Mouse (Mus musculus): ENCODE measurements at regions not wholly inside any gene's neighbourhood (a gene's known extent, or its start where the extent isn't known, plus 50 kb on each side); places are given as distances from the start of the nearest gene placed in this dataset.

DNA sequence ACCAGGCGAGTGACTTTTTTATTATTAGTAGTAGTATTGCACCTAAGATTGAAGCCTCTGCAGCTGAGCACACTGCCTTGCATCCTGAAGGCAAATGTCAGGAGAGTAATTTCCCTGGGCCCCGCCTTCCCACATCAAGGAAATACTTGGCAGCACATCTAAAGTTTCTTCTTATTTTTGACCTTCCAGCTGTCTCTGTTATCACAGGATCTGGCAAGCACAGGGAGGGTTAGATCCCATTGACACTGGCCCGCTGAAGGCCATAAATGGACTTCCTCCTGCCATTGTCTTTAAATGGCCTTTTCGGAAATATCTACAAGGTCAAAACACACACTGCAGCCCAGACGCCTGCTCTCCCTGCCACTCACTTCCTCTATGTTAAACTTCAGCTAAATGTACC is 238.6 kb upstream of the A1bg start:
- no peak for ATAC-seq (ENCODE audit: insufficient number of reproducible peaks, insufficient read depth, low FRiP score, low TSS enrichment)
- no peaks in the 10 kb centered on the region for H3K36me3 ChIP-seq
- H3K4me2 ChIP-seq (replicated peaks), result no peak overlapping the region
- 62% methylated on average over 5 of the region's 5 CpGs for WGBS
- no peak overlapping the region for H3K9ac ChIP-seq
- H3K27ac ChIP-seq, result no peak overlapping the region
- H3K4me1 ChIP-seq, result 0 out of 2 replicates have a peak, but pooled peaks cover 5% of the 10 kb centered on the region
- H3K9me3 ChIP-seq, result no peaks in the 10 kb centered on the region
- H3K27me3 ChIP-seq, result no peaks in the 10 kb centered on the region
- H3K4me3 ChIP-seq, result no peak overlapping the region

DNA sequence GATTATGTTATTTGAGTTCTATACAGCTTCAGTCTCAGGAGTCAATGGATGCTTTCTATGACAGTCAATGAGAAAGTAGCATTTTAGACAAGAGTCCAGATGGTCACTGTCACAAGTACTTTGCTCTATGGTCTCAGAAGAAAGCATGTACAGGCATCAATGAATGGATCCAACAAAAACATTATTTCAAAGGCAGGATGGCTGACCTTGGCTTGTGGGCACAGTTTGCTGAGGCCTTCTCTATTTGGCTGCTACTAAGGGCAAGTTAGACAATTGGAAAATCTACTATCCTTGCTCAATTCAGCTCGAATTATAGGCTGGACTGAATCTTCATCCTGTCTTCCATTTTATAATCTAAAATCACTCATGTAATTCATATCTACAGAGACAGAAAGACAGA is 237.9 kb upstream of the A1bg start:
- Histone ChIP-seq H3K4me2 (replicated peaks) (no peak overlapping the region), H3K9me3 (no peaks in the 10 kb centered on the region), H3K36me3 (no peaks in the 10 kb centered on the region), H3K9ac (no peak overlapping the region), H3K27me3 (no peaks in the 10 kb centered on the region), H3K4me3 (no peak overlapping the region), H3K27ac (no peak overlapping the region), H3K4me1 (0 out of 2 replicates have a peak, but pooled peaks cover 5% of the 10 kb centered on the region)
- no peak for ATAC-seq (ENCODE audit: insufficient number of reproducible peaks, insufficient read depth, low FRiP score, low TSS enrichment)
- 82% methylated on average over 1 of the region's 1 CpGs for WGBS

DNA sequence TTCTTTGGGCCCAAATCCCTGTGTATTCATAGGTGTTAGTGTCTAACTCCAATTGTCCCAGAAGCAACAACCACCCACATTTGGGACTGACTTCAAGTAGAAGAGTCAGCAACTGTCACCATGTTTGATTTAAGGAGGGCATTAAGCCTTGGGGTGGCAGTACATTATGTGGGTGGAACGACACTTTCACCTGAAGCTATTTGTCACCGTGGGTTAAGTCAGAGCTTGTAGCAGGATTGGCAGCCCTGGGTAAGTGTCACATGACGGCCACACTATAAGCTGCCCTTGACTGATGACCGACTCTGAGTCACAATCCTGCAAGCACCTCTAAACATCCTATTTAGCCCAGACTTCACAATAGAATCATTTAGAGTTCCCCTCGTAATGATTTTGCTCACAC is 236.7 kb upstream of the A1bg start:
- ATAC-seq (ENCODE audit: insufficient number of reproducible peaks, insufficient read depth, low FRiP score, low TSS enrichment), result no peak
- H3K9ac ChIP-seq, result no peak overlapping the region
- 0 out of 2 replicates have a peak, but pooled peaks cover 5% of the 10 kb centered on the region for H3K4me1 ChIP-seq
- H3K4me2 ChIP-seq (replicated peaks), result no peak overlapping the region
- no peak overlapping the region for H3K27ac ChIP-seq
- 86% methylated on average over 5 of the region's 5 CpGs for WGBS
- H3K36me3 ChIP-seq, result no peaks in the 10 kb centered on the region
- no peaks in the 10 kb centered on the region for H3K27me3 ChIP-seq
- no peak overlapping the region for H3K4me3 ChIP-seq
- H3K9me3 ChIP-seq, result no peaks in the 10 kb centered on the region

DNA sequence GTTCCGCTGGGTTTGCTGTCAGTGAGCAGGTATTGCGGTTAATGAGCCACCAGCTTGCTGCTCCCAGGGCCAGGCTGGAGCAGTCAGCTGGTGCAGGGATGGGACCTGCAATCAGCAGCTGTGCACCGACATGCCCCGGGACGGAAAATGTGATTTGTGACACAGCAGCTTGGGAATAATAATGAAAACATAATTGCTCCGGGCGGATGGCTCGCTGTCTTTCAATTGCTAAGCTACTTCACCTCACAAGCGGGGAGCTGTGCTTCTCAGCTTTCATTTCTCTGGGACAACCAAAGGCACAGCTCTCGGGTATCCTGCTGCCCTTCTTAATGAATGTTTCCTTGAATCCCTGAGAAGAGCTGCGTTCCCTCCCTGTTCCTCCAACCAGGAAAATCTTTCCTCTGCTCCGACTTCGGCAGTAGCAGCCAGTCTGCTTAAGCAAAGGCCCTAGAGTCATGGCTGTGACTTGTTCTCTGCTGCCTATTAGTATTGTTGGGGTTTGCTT is 235.3 kb upstream of the A1bg start:
- Histone ChIP-seq H3K27me3 (no peaks in the 10 kb centered on the region), H3K9ac (peak overlapping the region; percentile 51), H3K9me3 (no peaks in the 10 kb centered on the region), H3K4me1 (0 out of 2 replicates have a peak, but pooled peaks cover 5% of the 10 kb centered on the region), H3K27ac (peak overlapping the region; percentile 59; the same call in 1 of the 2 replicates), H3K4me2 (replicated peaks) (peak overlapping the region; percentile 64), H3K4me3 (peak overlapping the region; percentile 39), H3K36me3 (no peaks in the 10 kb centered on the region)
- peak; percentile 81; the same call in 1 of the 2 replicates for ATAC-seq (ENCODE audit: insufficient number of reproducible peaks, insufficient read depth, low FRiP score, low TSS enrichment)
- WGBS, result 6% methylated on average over 13 of the region's 13 CpGs

DNA sequence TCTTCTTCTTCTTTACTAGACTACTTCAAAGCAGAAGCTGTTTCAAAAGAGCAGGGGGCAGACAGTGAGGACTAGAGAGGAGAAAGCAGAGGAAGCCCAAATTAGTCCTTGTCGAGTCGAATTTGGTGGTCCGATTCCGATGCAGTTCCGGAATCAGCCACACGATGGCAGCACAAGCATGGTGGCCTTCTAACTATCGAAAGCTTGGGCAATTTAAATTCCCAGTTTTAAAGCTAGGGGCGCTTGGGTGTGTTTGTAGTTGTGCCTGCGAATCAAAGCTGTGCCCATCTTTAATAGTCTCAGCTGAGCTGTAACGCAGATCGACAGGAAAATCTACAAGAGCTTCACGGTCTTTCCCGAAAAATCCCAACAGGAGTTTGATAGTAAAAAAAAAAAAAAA is 234.7 kb upstream of the A1bg start:
- Histone ChIP-seq H3K9ac (no peak overlapping the region), H3K36me3 (no peaks in the 10 kb centered on the region), H3K9me3 (no peaks in the 10 kb centered on the region), H3K27ac (no peak overlapping the region), H3K4me3 (no peak overlapping the region), H3K4me1 (0 out of 2 replicates have a peak, but pooled peaks cover 5% of the 10 kb centered on the region), H3K4me2 (replicated peaks) (peak overlapping the region; percentile 64), H3K27me3 (no peaks in the 10 kb centered on the region)
- no peak for ATAC-seq (ENCODE audit: insufficient number of reproducible peaks, insufficient read depth, low FRiP score, low TSS enrichment)
- 3% methylated on average over 13 of the region's 13 CpGs for WGBS

DNA sequence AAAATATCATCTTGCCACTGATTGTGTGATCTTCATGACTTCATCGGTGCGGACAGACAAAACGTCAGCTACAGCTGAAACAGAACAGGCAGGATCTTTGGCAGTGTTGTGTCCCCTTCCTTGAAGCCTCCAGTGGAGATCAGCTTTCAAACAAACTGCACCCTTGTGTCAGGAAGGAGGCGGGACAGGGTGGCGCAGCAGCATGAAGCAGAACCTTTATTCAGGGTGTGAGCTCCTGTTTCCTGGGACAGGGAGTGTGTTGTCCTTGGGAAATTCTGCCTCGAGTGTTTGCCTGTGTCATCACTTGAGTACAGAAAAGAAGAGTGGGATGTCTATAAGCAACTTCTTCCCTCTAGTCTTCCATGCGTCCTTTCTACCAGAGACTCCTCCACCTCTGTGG is 232.7 kb upstream of the A1bg start:
- no peaks in the 10 kb centered on the region for H3K36me3 ChIP-seq
- no peak overlapping the region for H3K9ac ChIP-seq
- H3K4me1 ChIP-seq, result 0 out of 2 replicates have a peak, but pooled peaks cover 5% of the 10 kb centered on the region
- no peaks in the 10 kb centered on the region for H3K27me3 ChIP-seq
- no peak for ATAC-seq (ENCODE audit: insufficient number of reproducible peaks, insufficient read depth, low FRiP score, low TSS enrichment)
- no peak overlapping the region for H3K27ac ChIP-seq
- no peak overlapping the region for H3K4me2 ChIP-seq (replicated peaks)
- no peaks in the 10 kb centered on the region for H3K9me3 ChIP-seq
- no peak overlapping the region for H3K4me3 ChIP-seq
- 40% methylated on average over 7 of the region's 7 CpGs for WGBS

DNA sequence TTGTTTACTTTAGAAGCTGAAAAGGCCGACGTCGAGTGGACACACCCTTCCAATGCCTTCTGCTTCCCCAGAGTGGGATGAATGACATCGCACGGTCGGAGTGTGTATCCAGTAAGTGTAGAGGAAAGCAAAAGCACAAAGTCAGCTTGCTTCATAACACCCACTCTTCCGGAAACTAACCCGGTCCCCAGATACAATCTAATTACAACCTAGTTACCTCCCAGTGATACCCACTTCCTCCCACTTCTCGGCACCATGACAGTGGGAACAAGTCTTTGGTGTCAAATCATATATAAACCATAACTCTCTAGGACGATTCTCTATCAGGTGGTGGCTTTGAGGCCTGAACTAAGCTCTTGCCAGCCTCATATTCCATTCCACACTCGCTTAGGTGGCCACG is 231.4 kb upstream of the A1bg start:
- Histone ChIP-seq H3K27me3 (no peaks in the 10 kb centered on the region), H3K9ac (no peak overlapping the region), H3K4me1 (0 out of 2 replicates have a peak, but pooled peaks cover 5% of the 10 kb centered on the region), H3K9me3 (no peaks in the 10 kb centered on the region), H3K4me2 (replicated peaks) (no peak overlapping the region), H3K36me3 (no peaks in the 10 kb centered on the region), H3K27ac (no peak overlapping the region), H3K4me3 (no peak overlapping the region)
- no peak for ATAC-seq (ENCODE audit: insufficient number of reproducible peaks, insufficient read depth, low FRiP score, low TSS enrichment)
- 78% methylated on average over 12 of the region's 12 CpGs for WGBS

DNA sequence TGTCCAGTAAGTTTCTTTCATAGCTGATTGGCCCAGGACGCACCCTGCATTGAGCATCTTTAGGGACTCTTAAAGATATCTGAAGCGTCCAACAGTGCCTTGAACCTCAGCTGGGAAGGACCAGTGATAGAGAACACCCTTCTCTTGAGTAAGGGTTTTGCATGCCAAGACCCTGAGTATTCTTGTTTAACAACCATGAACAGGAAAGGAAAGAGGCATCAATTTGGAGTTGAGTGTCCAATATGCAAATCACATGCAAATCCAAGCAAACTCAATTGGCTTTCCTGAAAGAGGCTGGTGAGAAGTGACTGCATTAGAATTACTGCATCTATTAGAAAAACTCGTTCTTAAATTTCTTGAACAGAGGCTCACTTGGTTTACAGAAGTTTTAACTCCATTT is 220.0 kb upstream of the A1bg start:
- Histone ChIP-seq H3K4me2 (replicated peaks) (no peak overlapping the region), H3K27ac (no peak overlapping the region), H3K27me3 (no peaks in the 10 kb centered on the region), H3K9me3 (no peaks in the 10 kb centered on the region), H3K36me3 (no peaks in the 10 kb centered on the region), H3K4me1 (no peaks in the 10 kb centered on the region), H3K9ac (no peak overlapping the region), H3K4me3 (no peak overlapping the region)
- ATAC-seq (ENCODE audit: insufficient number of reproducible peaks, insufficient read depth, low FRiP score, low TSS enrichment), result no peak
- 72% methylated on average over 3 of the region's 3 CpGs for WGBS

DNA sequence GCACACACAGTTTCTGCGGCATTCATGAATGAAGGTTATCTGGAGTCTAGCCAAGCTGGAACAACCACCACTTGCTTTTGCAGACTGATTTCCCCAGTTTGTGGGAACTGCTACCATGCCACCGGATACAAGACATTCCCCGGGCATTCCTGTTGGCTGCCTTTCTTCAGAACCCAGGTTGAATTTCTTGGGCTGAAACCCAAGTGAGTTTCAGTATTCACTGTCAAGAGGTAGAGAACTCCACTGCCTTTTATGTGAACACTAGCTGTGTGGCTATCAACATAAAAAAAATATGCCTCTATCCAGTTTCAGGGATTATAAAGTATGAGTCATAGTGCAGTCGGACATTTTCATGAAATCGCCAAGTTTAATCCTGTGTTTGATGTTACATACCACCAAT is 216.3 kb upstream of the A1bg start:
- H3K36me3 ChIP-seq, result no peaks in the 10 kb centered on the region
- no peak overlapping the region for H3K4me3 ChIP-seq
- no peak for ATAC-seq (ENCODE audit: insufficient number of reproducible peaks, insufficient read depth, low FRiP score, low TSS enrichment)
- WGBS, result 75% methylated on average over 5 of the region's 5 CpGs
- H3K9me3 ChIP-seq, result no peaks in the 10 kb centered on the region
- no peak overlapping the region for H3K27ac ChIP-seq
- no peak overlapping the region for H3K9ac ChIP-seq
- H3K4me2 ChIP-seq (replicated peaks), result no peak overlapping the region
- H3K27me3 ChIP-seq, result no peaks in the 10 kb centered on the region
- H3K4me1 ChIP-seq, result no peaks in the 10 kb centered on the region

DNA sequence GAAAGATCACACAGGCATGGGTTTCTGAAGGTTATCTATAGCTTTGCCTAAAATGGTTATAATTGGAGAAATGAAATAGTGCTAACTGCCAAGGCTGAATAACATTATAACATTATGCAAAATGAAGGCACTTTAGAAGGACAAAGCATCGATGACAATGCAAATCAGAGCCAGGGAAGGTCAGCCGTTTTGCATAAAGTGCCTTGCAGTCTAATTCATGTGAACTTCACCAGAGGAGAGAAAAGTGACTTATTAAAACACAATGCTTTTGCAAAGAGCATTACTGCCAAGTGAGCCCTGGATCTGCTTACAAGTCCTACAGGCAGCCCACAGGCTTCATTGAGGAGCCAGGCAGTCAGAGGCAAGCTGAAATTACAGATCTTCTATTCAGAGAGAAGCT is 214.0 kb upstream of the A1bg start:
- WGBS, result 75% methylated on average over 2 of the region's 2 CpGs
- Histone ChIP-seq H3K27ac (no peak overlapping the region), H3K9ac (no peak overlapping the region), H3K4me2 (replicated peaks) (no peak overlapping the region), H3K9me3 (no peaks in the 10 kb centered on the region), H3K27me3 (no peaks in the 10 kb centered on the region), H3K4me1 (no peaks in the 10 kb centered on the region), H3K36me3 (no peaks in the 10 kb centered on the region), H3K4me3 (no peak overlapping the region)
- ATAC-seq (ENCODE audit: insufficient number of reproducible peaks, insufficient read depth, low FRiP score, low TSS enrichment), result no peak

DNA sequence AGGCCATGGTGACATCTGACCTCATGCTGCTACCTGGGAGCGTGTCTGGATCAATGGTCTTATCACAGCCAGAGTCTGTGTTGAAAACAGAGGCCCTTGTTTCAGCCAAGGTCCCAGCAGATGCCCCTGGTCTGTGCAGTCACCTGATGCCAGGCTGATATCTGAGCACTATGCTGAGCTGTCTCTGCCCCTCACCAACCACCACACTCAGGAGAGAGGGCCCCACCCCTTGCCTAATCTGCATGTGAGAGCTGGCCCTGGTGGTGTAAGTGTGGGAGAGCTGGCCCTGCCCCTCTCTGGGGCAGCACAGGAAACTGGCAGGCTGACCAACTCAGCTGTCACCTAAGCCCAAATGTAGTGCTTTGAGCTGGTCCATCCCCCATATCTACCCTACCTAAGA is 210.5 kb upstream of the A1bg start:
- 57% methylated on average over 1 of the region's 1 CpGs for WGBS
- Histone ChIP-seq H3K4me1 (no peaks in the 10 kb centered on the region), H3K9ac (no peak overlapping the region), H3K9me3 (no peaks in the 10 kb centered on the region), H3K27me3 (no peaks in the 10 kb centered on the region), H3K36me3 (no peaks in the 10 kb centered on the region), H3K27ac (no peak overlapping the region), H3K4me3 (no peak overlapping the region), H3K4me2 (replicated peaks) (no peak overlapping the region)
- ATAC-seq (ENCODE audit: insufficient number of reproducible peaks, insufficient read depth, low FRiP score, low TSS enrichment), result no peak

DNA sequence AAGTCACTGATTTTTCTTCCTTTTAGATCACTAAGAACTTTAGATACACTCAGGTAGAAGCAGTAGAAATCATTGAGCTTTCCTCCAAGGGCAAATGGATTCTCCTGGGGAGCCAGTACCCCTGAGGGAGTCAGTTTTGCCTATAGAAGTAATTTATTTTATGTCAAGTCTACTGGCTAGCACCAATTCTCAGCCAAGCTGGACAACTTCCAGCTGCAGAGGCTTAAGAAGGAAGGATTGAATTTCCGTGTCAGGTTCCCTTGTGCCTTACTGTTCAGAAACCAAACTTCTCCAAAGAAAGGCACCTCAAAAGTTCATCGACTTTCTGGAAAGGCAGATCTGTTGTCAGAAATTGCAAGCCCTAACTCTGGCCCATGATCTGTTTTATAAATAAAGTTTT is 205.2 kb upstream of the A1bg start:
- H3K4me3 ChIP-seq, result no peak overlapping the region
- H3K36me3 ChIP-seq, result no peaks in the 10 kb centered on the region
- no peaks in the 10 kb centered on the region for H3K27me3 ChIP-seq
- H3K4me2 ChIP-seq (replicated peaks), result no peak overlapping the region
- no peak overlapping the region for H3K9ac ChIP-seq
- no peaks in the 10 kb centered on the region for H3K9me3 ChIP-seq
- WGBS, result 58% methylated on average over 2 of the region's 2 CpGs
- no peak for ATAC-seq (ENCODE audit: insufficient number of reproducible peaks, insufficient read depth, low FRiP score, low TSS enrichment)
- no peak overlapping the region for H3K27ac ChIP-seq
- no peaks in the 10 kb centered on the region for H3K4me1 ChIP-seq

DNA sequence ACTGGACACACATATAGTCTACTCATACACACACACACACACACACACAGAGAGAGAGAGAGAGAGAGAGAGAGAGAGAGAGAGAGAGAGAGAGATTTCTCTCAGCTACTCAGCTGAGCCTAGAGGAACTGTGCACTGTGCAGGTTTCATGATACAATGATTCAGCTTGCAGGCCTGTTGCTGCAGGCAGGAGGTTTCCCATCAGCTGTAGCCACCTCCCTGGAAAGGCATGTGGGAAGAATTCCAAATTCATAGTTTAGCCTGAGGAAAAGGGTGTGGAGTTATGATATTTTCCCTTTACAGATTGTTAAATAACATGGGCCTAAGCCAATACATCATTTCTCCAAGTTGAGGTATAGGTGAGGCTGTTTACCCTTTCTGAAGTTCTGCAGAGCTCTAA is 204.3 kb upstream of the A1bg start:
- no peak for ATAC-seq (ENCODE audit: insufficient number of reproducible peaks, insufficient read depth, low FRiP score, low TSS enrichment)
- H3K9me3 ChIP-seq, result no peaks in the 10 kb centered on the region
- no peak overlapping the region for H3K4me3 ChIP-seq
- H3K27ac ChIP-seq, result no peak overlapping the region
- no peaks in the 10 kb centered on the region for H3K27me3 ChIP-seq
- H3K4me1 ChIP-seq, result no peaks in the 10 kb centered on the region
- H3K4me2 ChIP-seq (replicated peaks), result no peak overlapping the region
- H3K36me3 ChIP-seq, result no peaks in the 10 kb centered on the region
- H3K9ac ChIP-seq, result no peak overlapping the region
